Mouse (Mus musculus) thymus, adult 18-20 months (tissue): ENCODE results near the gene Olfr1469.
"Not testable (repeated sequence)": the region's sequence is repeated elsewhere in the genome, so short reads cannot be mapped to it uniquely, and the experiment has no call there.

Experiments used
- DNase-seq, 2 experiments: peaks; one replicate each; pipeline ENCODE4 v3.0.0; 2022; ENCODE audit warnings: mixed read lengths in 2 of 2

Gene Olfr1469

DNA sequence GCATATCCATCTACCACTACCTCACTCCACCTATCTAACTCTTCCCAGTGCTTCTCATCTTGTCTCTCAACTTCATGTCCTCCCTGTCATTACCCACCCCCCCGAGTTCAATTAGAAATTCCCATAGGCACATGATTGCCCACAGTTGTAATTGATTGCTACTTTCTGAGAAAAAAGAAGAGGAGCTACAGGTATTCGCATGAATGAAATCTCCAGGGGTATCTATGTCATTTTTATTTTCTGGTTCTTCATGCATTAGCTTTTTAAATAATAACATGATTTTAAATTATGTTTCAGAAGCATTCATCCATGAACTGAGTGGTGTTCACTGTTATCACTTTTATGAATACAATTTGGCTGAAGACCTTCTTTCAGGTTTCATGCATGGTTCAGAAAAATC lies at the start of gene Olfr1469:
Gene Olfr1469 (plus strand): TSS at position 301 of the 400 bp plus-strand sequence.
- DNase-seq, result no peak

DNA sequence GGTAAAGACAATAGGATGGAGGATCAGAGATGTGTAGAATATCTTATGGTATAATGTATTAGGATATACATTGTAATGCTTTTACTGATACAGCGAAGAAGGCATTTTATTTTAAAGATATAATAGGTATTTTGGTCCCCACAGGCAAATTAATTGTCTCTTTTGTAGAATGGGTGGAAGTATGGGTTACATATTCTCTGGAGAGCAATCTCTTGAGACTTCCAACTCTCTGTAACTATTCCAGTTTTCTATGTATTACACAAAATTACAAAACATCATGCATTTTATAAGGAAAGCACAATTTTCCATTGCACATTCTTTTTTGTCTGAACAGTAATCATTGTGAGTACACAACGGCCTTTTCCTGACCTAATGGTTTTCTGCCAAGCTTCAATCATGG lies 45.7 kb upstream of the Olfr1469 start, which contains the start of gene Olfr1467:
Gene Olfr1467 (plus strand): TSS at position 301 of the 400 bp plus-strand sequence.
- no peak for DNase-seq

DNA sequence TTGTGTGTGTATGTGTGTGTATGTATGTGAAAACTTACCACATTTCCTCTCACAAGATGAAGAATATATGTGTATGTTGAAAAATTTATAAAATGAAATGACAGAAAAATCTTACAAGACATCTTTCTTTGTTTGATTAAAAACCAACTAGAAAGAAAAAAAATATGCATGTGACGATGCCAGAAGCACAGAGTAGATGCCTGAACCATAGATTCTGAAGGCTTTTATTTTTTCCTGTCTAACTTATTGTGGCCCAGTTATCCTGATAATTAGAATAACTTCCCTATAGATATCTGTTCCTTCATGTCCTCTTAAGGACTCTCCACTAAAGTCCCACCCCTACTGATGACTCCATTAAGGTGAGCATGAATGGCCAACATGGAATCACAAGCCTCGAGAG lies 35.5 kb downstream of the Olfr1469 start, which contains the start of gene Olfr1471:
Gene Olfr1471 (plus strand): TSS at position 301 of the 400 bp plus-strand sequence.
- not testable (repeated sequence) for DNase-seq

DNA sequence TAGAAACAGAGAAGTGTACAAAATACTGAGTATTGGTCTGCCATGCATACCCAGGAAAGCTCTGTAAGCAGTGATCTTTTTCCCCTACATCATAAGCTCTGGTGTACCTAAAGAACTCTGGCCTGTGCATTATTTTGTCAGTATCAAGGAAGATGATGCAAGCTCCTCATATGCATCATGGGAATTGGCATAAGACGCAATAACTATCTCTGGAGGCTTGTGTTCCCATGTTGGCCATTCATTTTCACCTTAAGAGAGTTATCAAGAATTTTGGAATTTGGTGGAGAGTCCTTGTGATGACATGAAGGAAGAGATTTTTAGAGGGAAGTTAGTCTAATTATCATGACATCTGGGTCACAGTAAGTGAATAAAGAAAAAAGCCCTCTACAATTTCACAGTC lies 48.3 kb downstream of the Olfr1469 start, which contains the start of gene Olfr1472:
Gene Olfr1472 (minus strand): TSS at position 101 of the 400 bp plus-strand sequence.
- DNase-seq, result no peak
